Mouse (Mus musculus) kidney, postnatal 4 days (tissue): Measurements from ENCODE around the gene Trpm3.

Experiments used
- DNase-seq, 2 experiments: peaks; one replicate each; pipeline ENCODE4 v3.0.0; 2021; ENCODE audit warnings: mixed read lengths in 2 of 2

Trpm3 gene

DNA sequence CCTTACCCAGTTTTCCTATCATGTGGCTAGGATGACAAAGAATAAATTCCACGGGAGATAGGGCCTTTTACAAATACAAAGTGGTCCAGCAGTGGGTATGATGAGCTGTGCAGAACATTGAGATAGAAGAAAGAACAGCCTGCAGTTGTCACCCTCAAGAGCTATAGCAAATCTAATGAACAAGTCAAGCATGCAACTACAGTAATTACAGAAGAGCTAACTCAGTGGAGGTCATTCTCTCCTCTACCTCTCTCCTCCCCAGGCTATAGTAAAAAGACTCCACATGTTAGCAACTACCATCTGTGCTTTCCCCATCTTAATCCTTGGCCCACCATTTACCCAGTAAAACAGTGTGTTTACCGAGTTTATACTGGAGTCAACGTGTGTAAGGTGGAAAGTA is 629.4 kb downstream of the Trpm3 start:
- no peak for DNase-seq

DNA sequence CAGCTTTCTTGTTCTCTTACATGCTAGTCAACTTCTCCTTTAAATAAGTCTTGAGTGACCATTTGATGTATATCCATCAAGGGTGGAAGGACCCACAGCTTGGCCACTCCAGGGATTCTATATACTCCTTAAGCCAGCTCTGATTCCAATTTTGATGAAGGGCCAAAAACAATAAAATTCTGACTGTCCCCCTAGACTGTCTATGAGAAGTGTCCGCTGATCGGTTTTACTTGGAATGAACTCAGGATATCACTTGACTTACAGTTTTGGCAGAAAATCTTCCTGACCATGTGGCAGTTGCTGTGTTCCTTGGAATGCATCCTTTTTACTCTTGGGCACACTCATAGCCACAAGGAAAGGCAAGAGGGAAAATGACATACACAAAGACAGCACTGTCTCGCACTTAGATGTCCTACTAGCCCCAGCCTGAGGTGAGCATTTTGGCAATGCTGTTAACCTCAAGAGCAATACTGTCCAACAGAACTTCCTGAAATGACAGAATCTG is 636.4 kb downstream of the Trpm3 start:
- DNase-seq = no peak

DNA sequence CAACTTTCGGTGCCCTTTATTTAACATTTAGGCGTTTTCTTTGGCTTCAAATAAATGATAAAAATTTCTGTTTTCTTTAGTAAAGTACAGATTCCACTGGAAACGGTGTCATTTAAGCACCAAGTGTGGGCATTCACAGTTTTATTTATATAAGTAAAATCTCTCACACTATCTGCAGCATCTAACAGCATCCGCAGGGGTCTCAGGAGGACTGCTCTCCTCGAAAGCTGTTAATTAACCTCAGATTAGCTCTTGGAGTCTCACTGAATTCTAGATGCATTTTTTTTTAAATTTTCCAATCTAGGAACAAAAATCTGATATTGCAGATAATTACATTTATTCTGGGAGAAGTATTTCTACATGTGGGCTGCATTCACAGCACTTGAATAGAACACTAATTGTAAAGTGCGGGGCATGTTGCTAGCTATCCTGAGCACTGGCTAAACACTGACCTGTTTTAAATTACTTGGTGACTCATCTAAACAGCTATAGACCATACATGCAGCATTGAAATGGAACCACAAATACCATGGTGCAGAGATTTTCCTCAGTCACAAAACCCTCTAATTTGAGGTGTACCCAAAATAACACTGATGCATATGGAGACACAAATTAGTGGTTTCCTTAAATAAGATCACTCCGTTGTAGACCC is 641.5 kb downstream of the Trpm3 start:
- no peak for DNase-seq

DNA sequence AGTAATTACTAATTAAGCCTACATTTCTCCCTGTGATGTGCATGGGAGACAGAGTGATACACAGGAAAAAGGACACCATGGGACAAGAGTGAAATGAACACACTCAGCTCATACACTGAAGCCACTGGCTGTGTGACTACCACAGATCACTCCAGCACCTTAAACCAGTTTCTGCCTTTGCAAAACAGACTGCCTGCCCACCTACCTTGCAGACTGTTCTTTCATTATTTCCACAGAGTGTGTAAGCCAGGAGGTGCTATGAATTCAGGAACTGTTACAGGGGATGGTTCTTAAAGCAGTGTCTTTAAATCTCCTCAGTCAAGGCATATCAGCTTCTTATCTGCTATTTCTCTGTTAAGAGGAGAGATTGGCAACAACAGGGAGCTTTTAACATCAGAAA is 642.7 kb downstream of the Trpm3 start:
- DNase-seq = no peak

DNA sequence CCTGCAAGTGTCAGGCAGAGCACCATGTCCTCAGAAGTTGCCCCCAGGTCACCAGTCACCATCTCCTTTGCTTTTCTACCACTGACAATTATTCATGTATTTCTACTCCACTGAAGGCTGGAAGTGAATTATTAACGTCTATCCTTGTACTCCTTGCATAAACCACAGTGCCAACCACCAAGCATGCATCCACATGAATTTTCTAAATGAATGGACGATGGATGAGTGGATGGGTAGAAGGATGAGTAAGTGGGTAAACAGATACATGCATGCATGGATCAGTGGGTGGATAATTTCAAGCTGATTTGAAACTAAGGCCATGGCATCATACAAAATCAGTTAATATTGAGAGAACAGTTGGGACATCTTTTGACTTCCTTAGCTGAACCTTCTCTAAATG is 644.9 kb downstream of the Trpm3 start:
- no peak for DNase-seq

DNA sequence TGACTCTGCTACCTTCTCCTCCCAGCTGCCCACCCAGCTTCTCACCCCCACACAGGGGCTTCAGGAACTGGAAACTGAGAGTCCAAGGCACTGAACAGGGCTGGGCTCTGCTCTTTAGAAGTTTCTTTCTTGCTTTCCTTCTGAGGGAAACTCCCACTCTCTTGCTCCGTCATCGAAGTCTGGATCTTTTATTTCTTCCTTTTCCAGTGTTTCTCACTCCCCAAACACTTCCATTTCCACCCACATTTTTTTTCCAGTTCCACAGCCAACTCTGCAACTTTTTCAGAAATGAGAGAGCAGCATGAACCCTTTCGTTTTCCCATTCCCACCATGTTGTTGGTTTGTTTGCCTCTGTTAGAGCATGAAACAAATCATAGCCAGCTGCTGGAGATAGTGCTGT is 650.9 kb downstream of the Trpm3 start:
- DNase-seq = no peak

DNA sequence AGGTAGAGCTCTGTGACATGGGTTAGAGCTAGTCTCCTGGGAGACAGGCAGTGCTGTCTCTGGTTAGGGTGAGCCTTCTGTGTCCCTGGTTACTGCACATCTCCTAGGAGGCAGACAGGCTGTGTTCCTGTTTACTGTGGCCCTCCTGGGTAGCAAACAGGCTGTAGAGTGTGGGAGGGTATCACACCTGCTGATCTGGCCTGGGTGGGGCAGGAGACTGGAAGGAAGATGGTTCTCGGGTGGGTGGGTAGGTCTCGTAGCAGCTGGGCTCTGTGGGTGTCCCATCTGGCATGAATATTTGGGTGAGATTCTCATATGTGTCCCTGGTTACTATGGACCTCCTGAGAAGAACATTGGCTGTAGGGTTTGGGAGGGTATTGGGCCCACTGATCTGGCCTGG is 658.1 kb downstream of the Trpm3 start:
- no peak for DNase-seq

DNA sequence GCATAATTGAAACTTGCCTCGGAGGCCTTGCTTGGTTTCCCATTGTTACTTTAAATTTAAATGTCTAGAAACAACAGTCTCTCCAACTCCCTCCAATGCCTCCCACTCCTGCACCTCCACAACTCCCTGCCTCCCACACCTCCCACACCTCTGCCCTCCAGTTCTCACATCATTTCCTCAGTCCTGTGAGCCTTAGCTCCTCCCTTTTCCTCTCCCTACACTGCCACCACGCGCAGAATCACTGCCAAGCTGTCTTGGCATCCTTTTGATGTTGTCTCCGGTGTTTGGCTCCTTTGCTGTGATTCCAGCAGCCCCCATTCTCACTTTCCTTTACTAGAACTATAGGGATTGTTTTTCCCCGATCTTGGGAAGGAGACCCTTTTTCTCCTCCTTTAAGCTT is 661.6 kb downstream of the Trpm3 start:
- DNase-seq = peak; percentile 63 to 71

DNA sequence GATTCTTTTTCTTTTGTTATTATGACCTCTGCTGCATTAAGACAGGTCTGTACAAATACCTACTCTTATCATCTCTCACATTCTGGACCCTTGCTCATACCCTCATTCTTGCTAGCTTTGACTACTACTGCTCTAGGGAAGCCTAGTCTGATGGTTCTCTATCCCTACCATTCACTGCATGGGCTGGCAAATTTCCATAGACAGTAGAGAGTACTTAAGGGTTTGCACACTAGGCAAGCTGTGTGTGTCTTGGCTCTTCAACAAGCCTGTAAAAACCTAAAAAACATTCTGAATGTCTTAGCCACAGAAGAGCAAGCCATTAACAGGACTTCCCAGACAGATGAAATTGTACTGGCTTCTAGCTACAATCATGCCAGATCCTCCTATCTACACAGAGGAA is 664.5 kb downstream of the Trpm3 start:
- no peak for DNase-seq

DNA sequence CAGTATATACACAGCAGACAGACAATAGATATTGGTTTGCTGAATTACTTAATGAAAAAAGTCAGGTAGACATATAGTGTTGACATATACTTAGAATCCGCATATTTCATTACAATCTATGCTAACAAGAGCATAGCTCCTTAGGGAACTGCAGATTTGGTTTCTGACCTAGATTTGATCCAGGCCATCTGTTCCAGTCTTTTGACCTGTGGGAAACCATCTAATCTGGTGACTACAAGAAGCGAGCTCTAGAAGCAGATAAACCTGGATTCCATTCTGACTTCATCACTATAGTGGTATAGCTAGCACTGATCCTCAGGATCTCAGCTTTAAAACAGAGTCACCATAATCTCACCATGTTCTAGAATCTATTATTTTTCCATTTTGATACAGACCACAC is 665.5 kb downstream of the Trpm3 start:
- no peak for DNase-seq

DNA sequence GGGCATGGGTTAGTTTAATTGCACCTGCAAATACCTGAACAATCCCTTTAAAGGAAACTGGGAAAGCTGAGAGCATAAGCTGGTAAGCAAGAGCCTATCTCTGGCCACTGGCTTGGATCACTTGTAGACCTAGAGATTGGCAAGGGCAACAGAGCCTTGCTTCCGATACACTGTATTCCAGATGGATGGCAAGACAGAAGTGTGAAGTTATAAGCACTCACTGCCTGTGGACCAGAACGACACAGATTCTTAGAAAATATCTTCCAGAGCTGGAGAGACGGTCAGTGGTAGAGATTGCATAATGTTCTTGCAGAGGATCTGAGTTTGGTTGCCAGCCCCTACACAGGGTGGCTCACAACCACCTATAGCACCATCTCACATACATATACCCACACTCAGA is 671.4 kb downstream of the Trpm3 start:
- DNase-seq = no peak

DNA sequence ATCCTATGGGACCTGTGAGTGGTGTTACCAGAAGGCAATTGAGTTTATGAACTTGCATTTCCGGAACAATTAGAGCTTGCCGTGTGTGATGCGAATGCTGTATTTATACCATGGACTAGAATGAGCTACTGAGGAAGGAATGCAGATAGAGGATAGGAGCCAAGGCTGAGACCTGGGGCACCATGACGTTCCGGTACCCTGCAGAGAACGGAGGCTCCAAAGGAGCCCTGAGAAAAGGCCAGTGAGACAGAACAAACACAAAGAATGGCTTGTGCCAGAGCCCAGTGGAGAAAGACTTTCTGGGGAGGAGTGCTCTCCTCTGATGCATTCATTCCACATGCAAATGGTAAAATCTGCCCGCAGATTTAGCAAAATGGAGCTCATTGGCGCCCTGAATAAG is 682.9 kb downstream of the Trpm3 start:
- no peak for DNase-seq

DNA sequence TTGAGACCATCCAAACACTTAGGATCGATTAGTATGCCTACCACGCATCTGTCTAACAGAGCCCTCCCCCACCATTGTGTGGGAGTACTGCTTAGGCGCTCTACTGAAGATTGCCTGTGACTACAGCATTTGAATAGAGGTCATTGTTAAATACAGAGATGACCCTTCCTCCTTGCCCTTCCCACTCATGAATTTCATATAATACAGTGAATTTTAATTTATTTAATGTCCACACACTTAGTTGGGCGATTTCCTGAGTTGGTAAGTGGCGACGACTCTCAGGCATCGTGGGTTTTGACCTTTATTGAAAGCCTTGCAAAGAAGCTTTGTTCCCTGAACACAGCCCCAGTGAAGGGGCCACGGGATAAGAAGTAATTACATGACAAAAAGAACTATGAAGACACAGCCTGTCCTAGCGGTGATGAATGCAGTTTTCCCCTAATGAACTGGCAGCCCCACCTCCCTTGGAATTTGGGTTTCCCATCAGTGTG is 684.7 kb downstream of the Trpm3 start:
- DNase-seq = no peak

DNA sequence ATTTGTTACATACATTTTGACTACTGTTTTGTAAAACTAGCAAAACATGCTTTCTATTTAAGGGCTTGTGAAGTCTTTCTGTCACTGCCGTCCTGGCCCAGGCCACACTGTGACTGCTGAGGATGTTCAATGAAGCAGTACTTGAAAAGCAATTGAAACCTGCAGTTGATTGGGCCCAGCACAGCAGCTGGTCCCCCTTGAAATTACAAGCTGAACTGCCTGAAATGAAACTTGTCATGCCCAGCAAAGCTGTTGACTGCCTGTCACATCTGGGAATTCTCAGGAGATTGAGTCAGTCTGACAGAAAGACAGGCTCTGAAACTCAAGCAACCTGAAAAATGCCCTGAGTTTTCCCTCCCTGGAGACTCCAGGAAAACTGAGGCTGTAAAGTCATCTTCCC is 687.0 kb downstream of the Trpm3 start:
- DNase-seq = peak in 1 of 2 experiments; percentile 6

DNA sequence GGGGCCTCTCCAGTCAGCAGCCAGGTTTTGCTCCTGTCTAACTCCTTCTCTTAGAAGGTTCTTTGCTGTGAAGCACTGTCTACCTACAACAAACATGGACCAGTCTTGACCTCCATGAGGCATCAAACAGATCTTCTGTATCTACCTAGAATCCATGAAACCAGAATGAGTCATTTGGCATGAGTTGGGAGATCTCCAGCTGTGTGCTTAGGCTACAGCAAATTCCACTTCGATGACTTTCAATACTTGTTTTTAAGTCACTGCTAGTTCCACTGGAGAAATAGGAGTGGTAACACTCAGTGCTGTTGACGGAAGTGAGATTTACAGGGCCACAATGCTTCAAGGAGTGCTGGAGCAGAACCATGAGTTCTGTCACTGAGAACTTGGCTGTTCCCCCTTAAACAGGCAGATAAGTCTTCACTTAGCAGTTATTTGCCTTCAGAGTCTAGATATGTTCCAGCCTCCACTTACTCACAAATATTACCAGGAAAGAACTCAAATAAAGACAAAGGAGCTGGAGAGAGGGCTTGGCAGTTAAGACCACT is 689.4 kb downstream of the Trpm3 start:
- no peak for DNase-seq

DNA sequence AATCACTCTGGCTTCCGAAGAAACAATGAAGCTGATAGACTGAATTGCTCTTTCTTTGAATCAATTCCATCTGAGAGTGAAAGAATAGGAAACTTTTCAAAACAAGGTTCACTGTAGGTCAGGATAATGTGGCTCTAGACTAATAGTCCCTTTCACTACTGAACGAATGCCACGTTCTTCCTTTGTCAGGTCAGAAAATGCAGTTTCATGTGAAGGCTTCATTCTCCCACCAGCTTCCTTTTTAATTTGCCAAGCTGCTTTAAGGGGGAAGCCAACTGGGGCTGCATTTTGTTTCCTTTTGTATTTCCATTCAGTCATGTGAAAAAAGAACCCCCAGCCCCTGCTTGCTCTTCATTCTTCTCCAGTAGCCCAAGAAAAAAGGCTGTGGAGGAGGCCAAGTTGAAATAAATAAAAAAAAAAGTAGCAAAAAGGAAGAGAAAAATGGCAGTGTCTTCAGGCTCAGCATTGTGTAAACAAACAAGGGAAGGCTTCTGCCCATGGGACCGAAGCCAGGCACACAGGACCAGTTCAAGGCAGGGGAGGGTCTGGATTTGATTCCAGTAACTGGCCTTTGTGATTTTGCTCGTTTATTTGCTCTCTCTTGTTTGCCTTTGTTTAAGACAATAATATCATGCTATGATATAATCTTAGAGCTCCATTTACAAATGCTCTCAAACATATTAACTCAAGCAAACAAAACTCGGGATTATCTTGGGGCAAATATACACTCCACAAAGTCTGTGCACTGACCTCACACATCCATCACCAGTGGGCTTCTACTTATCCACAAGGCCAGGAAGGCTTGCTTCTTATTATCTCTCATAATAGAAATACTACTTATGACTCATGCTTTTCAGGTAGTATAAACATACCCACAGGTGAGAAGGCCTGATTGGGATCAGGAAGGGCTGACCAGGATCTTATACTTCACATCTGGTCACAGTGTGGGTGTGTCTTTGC is 702.5 kb downstream of the Trpm3 start:
- no peak for DNase-seq

DNA sequence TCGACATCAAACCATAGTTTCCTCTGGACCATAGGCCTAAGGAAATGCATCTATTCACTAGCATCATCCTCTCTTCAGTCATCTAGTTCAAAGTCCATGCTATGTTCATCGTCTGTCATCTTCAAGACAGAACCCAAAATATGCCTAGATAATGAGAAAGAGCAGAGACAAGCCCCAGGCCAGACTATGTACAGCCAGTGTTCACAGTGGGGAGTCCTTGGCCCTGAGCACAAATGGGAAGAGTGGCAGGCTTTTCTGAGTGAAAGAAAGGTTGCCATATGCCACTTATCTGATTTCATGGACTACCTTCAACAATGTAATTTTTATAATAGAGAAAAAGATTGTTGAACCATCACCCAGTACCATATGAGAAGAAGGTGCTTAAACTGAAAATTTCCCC is 703.9 kb downstream of the Trpm3 start:
- no peak for DNase-seq

DNA sequence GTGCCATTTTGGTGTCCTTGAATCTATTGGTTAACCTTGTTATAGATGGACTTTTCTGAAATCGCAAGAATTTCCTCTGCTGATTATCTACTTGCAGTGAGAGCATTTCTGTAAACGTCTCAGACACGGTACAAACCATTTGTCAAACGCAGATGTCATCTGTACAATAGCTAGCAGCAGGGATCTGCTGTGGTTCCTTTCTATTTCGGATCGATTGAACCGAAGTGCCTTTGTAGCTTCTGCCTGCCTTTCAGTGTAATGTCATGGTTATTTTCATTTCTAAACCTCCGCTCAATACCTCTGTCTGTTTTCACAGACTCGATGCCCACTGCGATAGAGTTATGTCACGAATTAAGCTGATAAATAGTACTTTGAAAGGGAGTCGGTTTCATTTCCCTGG is 708.9 kb downstream of the Trpm3 start:
- no peak for DNase-seq

DNA sequence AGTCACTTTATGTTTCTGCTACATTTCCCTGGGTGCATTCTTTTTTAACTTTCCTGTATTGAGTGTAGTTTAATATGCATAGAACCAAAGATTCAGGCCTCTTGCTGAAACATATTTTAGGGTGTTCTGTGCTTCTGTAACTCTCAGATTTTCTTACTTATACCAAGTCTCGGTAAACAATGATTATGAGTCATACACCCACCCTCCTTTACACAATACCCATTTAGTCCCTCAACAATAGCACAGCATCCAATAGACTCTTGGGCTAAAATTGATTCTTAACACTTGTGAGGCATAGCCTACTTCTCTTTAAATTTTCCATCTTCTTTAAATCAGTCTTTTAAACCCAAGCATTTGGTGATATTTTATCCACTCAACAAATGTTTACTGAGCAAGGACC is 709.4 kb downstream of the Trpm3 start:
- DNase-seq = no peak

DNA sequence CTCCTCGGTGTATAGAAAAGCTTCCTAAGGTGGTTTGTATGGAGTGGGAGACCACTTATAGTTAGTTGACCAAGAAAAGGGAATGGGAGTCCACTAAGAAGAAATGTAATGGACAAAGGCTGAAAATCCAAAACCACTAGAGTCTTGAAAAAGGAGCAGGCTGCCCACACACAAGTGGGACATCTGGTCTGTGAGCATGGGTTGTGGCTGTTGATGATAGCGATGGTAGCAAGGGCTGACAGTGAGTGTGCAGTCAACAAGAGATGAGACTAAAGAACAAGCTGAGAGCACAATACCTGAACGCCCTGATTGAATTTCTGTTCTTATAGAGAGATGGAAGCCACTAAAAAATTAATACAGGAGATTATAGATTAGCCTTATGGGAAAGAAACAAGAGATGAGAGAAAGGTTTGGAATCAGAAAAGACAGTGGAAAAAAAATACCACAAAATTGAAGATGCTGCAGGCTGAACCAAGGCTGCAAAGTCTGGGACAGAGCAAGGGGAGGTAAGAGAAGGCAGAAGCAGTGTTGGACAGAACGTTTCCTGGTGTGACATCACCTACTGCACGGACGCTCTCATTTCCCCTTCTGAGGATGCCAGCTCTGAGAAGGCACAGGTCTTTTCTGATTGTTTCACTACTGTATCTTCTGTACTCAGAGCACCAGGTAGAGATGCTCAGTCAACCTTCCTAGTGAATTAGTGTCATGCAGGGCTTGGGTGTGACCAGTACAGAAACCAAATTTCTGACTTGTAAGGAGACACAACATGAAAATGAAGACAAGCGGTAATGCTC is 710.1 kb downstream of the Trpm3 start:
- DNase-seq = no peak

DNA sequence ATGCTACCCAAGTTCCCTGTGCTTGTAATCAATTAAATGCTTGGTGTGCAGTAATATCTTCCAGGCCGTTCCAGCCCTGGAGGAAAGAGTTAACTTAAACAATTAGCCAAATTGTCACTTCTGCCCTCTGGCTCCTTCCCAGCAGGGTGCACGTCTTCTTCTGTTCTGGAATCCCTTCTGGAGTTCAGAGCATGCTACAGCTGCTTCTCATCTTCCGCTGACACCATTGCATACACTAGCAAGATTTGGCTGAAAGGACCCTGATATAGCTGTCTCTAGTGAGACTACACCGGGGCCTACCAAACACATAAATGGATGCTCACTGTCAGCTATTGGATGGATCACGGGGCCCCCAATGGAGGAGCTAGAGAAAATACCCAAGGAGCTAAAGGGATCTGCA is 712.6 kb downstream of the Trpm3 start:
- DNase-seq = peak; percentile 51 to 63

DNA sequence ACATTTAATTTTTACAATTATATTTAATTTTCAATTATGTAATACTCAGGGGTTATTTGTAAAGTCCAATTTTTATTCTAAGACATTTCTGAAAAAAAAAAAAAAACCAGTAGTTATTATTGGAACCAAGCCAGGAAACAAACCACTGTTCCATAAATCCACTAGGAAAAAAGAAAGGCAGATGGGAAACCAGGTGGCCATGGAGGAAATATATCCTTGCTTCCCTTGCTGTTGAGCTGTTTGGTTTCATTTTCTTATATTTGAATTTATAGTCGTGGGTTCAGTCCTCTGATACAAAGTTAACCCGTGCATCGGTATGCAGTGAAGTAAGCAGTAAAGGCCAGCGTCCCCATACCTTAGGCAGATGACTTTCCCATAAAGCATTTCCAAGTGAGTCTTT is 720.8 kb downstream of the Trpm3 start:
- no peak for DNase-seq

DNA sequence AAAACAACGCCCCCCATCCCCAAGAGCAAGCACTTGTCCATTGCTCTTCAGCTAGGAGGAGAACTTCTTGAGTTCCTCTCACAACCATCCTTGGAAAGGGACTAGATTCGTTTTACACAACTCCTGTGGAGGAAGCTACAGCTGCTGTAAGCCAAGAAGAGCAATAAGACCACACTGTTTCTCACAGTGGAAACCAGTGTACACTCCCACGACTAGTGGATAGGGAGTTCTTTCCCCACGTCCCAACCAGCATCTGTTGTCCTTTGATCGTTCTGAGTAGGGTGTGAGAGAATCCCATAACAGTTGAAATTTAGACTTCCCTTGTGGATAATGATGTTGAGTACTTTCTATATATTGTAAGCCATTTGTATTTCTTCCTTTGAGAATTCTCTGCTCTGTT is 728.6 kb downstream of the Trpm3 start:
- DNase-seq = no peak
